Mouse (Mus musculus) embryonic facial prominence, embryonic 15.5 days (tissue): ENCODE results near the gene Fggy. TPM values are rescaled to one million over a fixed set of nuclear protein-coding genes. Genes with fewer than 3 reads are reported as not detected.

Experiments used
- ATAC-seq: fragments of 200-750 bp; cut with Nextera tagmentation; 2 replicates; pipeline ENCODE4 v1.8.0; 2017; ENCODE audit warnings: low read depth, moderate TSS enrichment; ENCODE audit not compliant: insufficient number of reproducible peaks, low FRiP score, low TSS enrichment
- H3K27ac ChIP-seq: fragments of 300-500 bp; sonication (generic); replicated peaks from 2 replicates; pipeline ENCODE4 v1.5.1; 2015; ENCODE audit warnings: mild to moderate bottlenecking, inconsistent platforms
- H3K27me3 ChIP-seq: fragments of 300-500 bp; sonication (generic); 2 replicates; pipeline ENCODE4 v1.6.1; 2015; ENCODE audit warnings: inconsistent platforms
- H3K36me3 ChIP-seq: fragments of 300-500 bp; sonication (generic); 2 replicates; pipeline ENCODE4 v1.6.1; 2015; ENCODE audit warnings: mild to moderate bottlenecking, inconsistent platforms
- H3K4me1 ChIP-seq: fragments of 300-500 bp; sonication (generic); 2 replicates; pipeline ENCODE4 v1.6.1; 2015; ENCODE audit warnings: inconsistent platforms
- H3K4me2 ChIP-seq: fragments of 300-500 bp; sonication (generic); replicated peaks from 2 replicates; pipeline ENCODE4 v1.6.1; 2015; ENCODE audit warnings: mild to moderate bottlenecking, inconsistent platforms
- H3K4me3 ChIP-seq: fragments of 300-500 bp; sonication (generic); replicated peaks from 2 replicates; pipeline ENCODE4 v1.5.1; 2015; ENCODE audit warnings: mild to moderate bottlenecking, inconsistent platforms
- H3K9ac ChIP-seq: fragments of 300-500 bp; sonication (generic); 2 replicates; pipeline ENCODE4 v1.6.1; 2015; ENCODE audit warnings: inconsistent platforms
- H3K9me3 ChIP-seq: fragments of 300-500 bp; sonication (generic); replicated peaks from 2 replicates; pipeline ENCODE4 v1.6.1; 2016; ENCODE audit warnings: inconsistent platforms
- WGBS: fragments of 180-500 bp; shearing (Covaris S2); methylation state at CpG from one replicate; pipeline ENCODE4 v1.1.7; 2015; 5-methylcytosine and 5-hydroxymethylcytosine counted together
- polyA plus RNA-seq: library from polyadenylated mRNA; unstranded; fragments of >200 nt; fragmentation: Nextera tagmentation; extraction: Ambion mirVana; gene quantifications from 2 replicates; pipeline ENCODE4 v1.2.1, GENCODE M21; 2015

The Fggy gene
- polyA plus RNA-seq, 1 experiment from 2014 or later = 9.6 TPM

GRCm38 (mm10) chr4:95765359-95765758 lies 208.1 kb downstream of the Fggy start:
- H3K9ac ChIP-seq = no peak overlapping the region
- no peaks in the 10 kb centered on the region for H3K9me3 ChIP-seq
- H3K36me3 ChIP-seq = no peaks in the 10 kb centered on the region
- H3K27ac ChIP-seq = no peak overlapping the region
- no peaks in the 10 kb centered on the region for H3K27me3 ChIP-seq
- H3K4me1 ChIP-seq = no peaks in the 10 kb centered on the region
- H3K4me3 ChIP-seq = no peak overlapping the region
- WGBS = 63% methylated on average over 2 of the region's 2 CpGs
- no peak overlapping the region for H3K4me2 ChIP-seq
- no peak for ATAC-seq

GRCm38 (mm10) chr4:95770469-95770868 lies 213.2 kb downstream of the Fggy start:
- Histone ChIP-seq H3K27ac (no peak overlapping the region), H3K4me1 (no peaks in the 10 kb centered on the region), H3K36me3 (no peaks in the 10 kb centered on the region), H3K4me2 (no peak overlapping the region), H3K27me3 (no peaks in the 10 kb centered on the region), H3K4me3 (no peak overlapping the region), H3K9me3 (no peaks in the 10 kb centered on the region), H3K9ac (no peak overlapping the region)
- 80% methylated on average over 5 of the region's 5 CpGs for WGBS
- ATAC-seq = no peak

GRCm38 (mm10) chr4:95771542-95771941 lies 214.2 kb downstream of the Fggy start:
- Histone ChIP-seq H3K36me3 (no peaks in the 10 kb centered on the region), H3K9me3 (no peaks in the 10 kb centered on the region), H3K4me2 (no peak overlapping the region), H3K27ac (no peak overlapping the region), H3K9ac (no peak overlapping the region), H3K4me3 (no peak overlapping the region), H3K4me1 (no peaks in the 10 kb centered on the region), H3K27me3 (no peaks in the 10 kb centered on the region)
- no peak for ATAC-seq
- WGBS = 77% methylated on average over 3 of the region's 3 CpGs

GRCm38 (mm10) chr4:95771945-95772344 lies 214.6 kb downstream of the Fggy start:
- no peak overlapping the region for H3K4me3 ChIP-seq
- no peak overlapping the region for H3K4me2 ChIP-seq
- H3K4me1 ChIP-seq = peaks cover under 1% of the 10 kb centered on the region; the same call in 1 of the 2 replicates
- H3K27me3 ChIP-seq = no peaks in the 10 kb centered on the region
- no peak overlapping the region for H3K27ac ChIP-seq
- 47% methylated on average over 4 of the region's 4 CpGs for WGBS
- H3K9me3 ChIP-seq = no peaks in the 10 kb centered on the region
- no peaks in the 10 kb centered on the region for H3K36me3 ChIP-seq
- no peak overlapping the region for H3K9ac ChIP-seq
- ATAC-seq = no peak

- WGBS = 30% methylated on average over 3 of the region's 3 CpGs
- H3K4me2 ChIP-seq = no peak overlapping the region
- no peak for ATAC-seq
- no peaks in the 10 kb centered on the region for H3K36me3 ChIP-seq
- H3K27ac ChIP-seq = no peak overlapping the region
- H3K27me3 ChIP-seq = no peaks in the 10 kb centered on the region
- no peak overlapping the region for H3K9ac ChIP-seq
- no peaks in the 10 kb centered on the region for H3K9me3 ChIP-seq
- no peak overlapping the region for H3K4me3 ChIP-seq
- H3K4me1 ChIP-seq = peaks cover 7% of the 10 kb centered on the region
These were observed 215.4 kb downstream of the Fggy start for GRCm38 (mm10) chr4:95772663-95773062.

GRCm38 (mm10) chr4:95775574-95775973 lies 218.3 kb downstream of the Fggy start:
- Histone ChIP-seq H3K4me1 (peaks cover 17% of the 10 kb centered on the region), H3K9me3 (no peaks in the 10 kb centered on the region), H3K36me3 (no peaks in the 10 kb centered on the region), H3K27ac (no peak overlapping the region), H3K4me2 (no peak overlapping the region), H3K4me3 (no peak overlapping the region), H3K27me3 (no peaks in the 10 kb centered on the region), H3K9ac (no peak overlapping the region)
- ATAC-seq = no peak
- WGBS = 86% methylated on average over 3 of the region's 3 CpGs

- peaks cover 17% of the 10 kb centered on the region for H3K4me1 ChIP-seq
- H3K9me3 ChIP-seq = no peaks in the 10 kb centered on the region
- no peak overlapping the region for H3K9ac ChIP-seq
- no peak overlapping the region for H3K4me3 ChIP-seq
- peak overlapping the region; percentile 48 for H3K27ac ChIP-seq
- 0 out of 2 replicates have a peak, but pooled peaks have one; percentile 24 for ATAC-seq
- no peak overlapping the region for H3K4me2 ChIP-seq
- no peaks in the 10 kb centered on the region for H3K36me3 ChIP-seq
- WGBS = 29% methylated on average over 2 of the region's 2 CpGs
- no peaks in the 10 kb centered on the region for H3K27me3 ChIP-seq
These were observed 220.5 kb downstream of the Fggy start for GRCm38 (mm10) chr4:95777839-95778238.

- no peak overlapping the region for H3K4me3 ChIP-seq
- no peak for ATAC-seq
- H3K4me1 ChIP-seq = peaks cover 17% of the 10 kb centered on the region
- no peaks in the 10 kb centered on the region for H3K36me3 ChIP-seq
- no peak overlapping the region for H3K9ac ChIP-seq
- H3K27me3 ChIP-seq = no peaks in the 10 kb centered on the region
- no peak overlapping the region; the same call in 1 of the 2 replicates for H3K27ac ChIP-seq
- 87% methylated on average over 4 of the region's 4 CpGs for WGBS
- H3K9me3 ChIP-seq = no peaks in the 10 kb centered on the region
- H3K4me2 ChIP-seq = no peak overlapping the region
These were observed 221.2 kb downstream of the Fggy start for GRCm38 (mm10) chr4:95778528-95778927.

GRCm38 (mm10) chr4:95784146-95784895 lies 227.0 kb downstream of the Fggy start:
- Histone ChIP-seq H3K4me2 (no peak overlapping the region), H3K9me3 (no peaks in the 10 kb centered on the region), H3K27me3 (no peaks in the 10 kb centered on the region), H3K4me1 (0 out of 2 replicates have a peak, but pooled peaks cover 4% of the 10 kb centered on the region), H3K27ac (no peak overlapping the region), H3K4me3 (no peak overlapping the region), H3K9ac (no peak overlapping the region), H3K36me3 (no peaks in the 10 kb centered on the region)
- no peak for ATAC-seq
- 90% methylated on average over 4 of the region's 4 CpGs for WGBS

GRCm38 (mm10) chr4:95787609-95788008 lies 230.3 kb downstream of the Fggy start:
- Histone ChIP-seq H3K9ac (no peak overlapping the region), H3K27ac (no peak overlapping the region), H3K36me3 (no peaks in the 10 kb centered on the region), H3K9me3 (no peaks in the 10 kb centered on the region), H3K27me3 (no peaks in the 10 kb centered on the region), H3K4me3 (no peak overlapping the region), H3K4me2 (no peak overlapping the region), H3K4me1 (0 out of 2 replicates have a peak, but pooled peaks cover 9% of the 10 kb centered on the region)
- no peak for ATAC-seq
- 35% methylated on average over 2 of the region's 2 CpGs for WGBS

GRCm38 (mm10) chr4:95788867-95789266 lies 231.6 kb downstream of the Fggy start:
- Histone ChIP-seq H3K4me1 (0 out of 2 replicates have a peak, but pooled peaks cover 9% of the 10 kb centered on the region), H3K4me3 (no peak overlapping the region), H3K27ac (peak overlapping the region; percentile 48), H3K36me3 (no peaks in the 10 kb centered on the region), H3K9ac (no peak overlapping the region), H3K4me2 (no peak overlapping the region), H3K27me3 (no peaks in the 10 kb centered on the region), H3K9me3 (no peaks in the 10 kb centered on the region)
- ATAC-seq = no peak
- 48% methylated on average over 2 of the region's 2 CpGs for WGBS
